Mouse (Mus musculus) yolk sac, embryonic 10.5 days (tissue): ENCODE measurements around the gene Taar9.
"Not testable (repeated sequence)": the region's sequence is repeated elsewhere in the genome, so short reads cannot be mapped to it uniquely, and the experiment has no call there.

Experiments used
- DNase-seq: peaks from one replicate; pipeline ENCODE4 v3.0.0-alpha.2; 2017; ENCODE audit warnings: low spot score

Taar9 gene

GRCm38 (mm10) chr10:24109434-24109833 is at the start of gene Taar9:
Gene Taar9 (minus strand): TSS chr10:24109534.
- not testable (repeated sequence) for DNase-seq

GRCm38 (mm10) chr10:24158470-24159254 is 49.3 kb upstream of the Taar9 start:
- peak; percentile 42 for DNase-seq

- DNase-seq: peak; percentile 61
Measured at GRCm38 (mm10) chr10:24150086-24150485, 40.8 kb upstream of the Taar9 start.

GRCm38 (mm10) chr10:24149135-24149781 is 39.9 kb upstream of the Taar9 start, which contains the start of gene Stx7:
Gene Stx7 (plus strand): TSS chr10:24149302.
- DNase-seq: peak; percentile 90

GRCm38 (mm10) chr10:24142735-24143134 is 33.4 kb upstream of the Taar9 start:
- DNase-seq: no peak

- DNase-seq: no peak
Measured at GRCm38 (mm10) chr10:24138623-24139261, 29.4 kb upstream of the Taar9 start.

- DNase-seq: peak; percentile 64
Measured at GRCm38 (mm10) chr10:24134071-24134645, 24.8 kb upstream of the Taar9 start.

- peak; percentile 29 for DNase-seq
Measured at GRCm38 (mm10) chr10:24133132-24133531, 23.8 kb upstream of the Taar9 start.

- DNase-seq: peak; percentile 83
Measured at GRCm38 (mm10) chr10:24132273-24132672, 22.9 kb upstream of the Taar9 start.

- DNase-seq: peak; percentile 62
Measured at GRCm38 (mm10) chr10:24131451-24132262, 22.3 kb upstream of the Taar9 start.

GRCm38 (mm10) chr10:24111116-24111778 is 1.9 kb upstream of the Taar9 start:
- peak; percentile 45 for DNase-seq

GRCm38 (mm10) chr10:24108236-24108635 is 1.1 kb downstream of the Taar9 start:
- peak; percentile 55 for DNase-seq

- DNase-seq: no peak
Measured at GRCm38 (mm10) chr10:24107747-24108146, 1.6 kb downstream of the Taar9 start.

- DNase-seq: not testable (repeated sequence)
Measured at GRCm38 (mm10) chr10:24103299-24103698, 6.0 kb downstream of the Taar9 start.

GRCm38 (mm10) chr10:24101812-24102211 is 7.5 kb downstream of the Taar9 start, which contains the start of gene Taar8c:
Gene Taar8c (minus strand): TSS chr10:24101912.
- DNase-seq: not testable (repeated sequence)

GRCm38 (mm10) chr10:24097010-24097409 is 12.3 kb downstream of the Taar9 start:
- not testable (repeated sequence) for DNase-seq

- no peak for DNase-seq
Measured at GRCm38 (mm10) chr10:24092194-24092593, 17.1 kb downstream of the Taar9 start, which contains the start of gene Taar8b. Gene Taar8b (minus strand): TSS chr10:24092294.

- DNase-seq: no peak
Measured at GRCm38 (mm10) chr10:24087168-24087567, 22.2 kb downstream of the Taar9 start.

- DNase-seq: peak; percentile 68
Measured at GRCm38 (mm10) chr10:24086555-24086954, 22.8 kb downstream of the Taar9 start.

- DNase-seq: no peak
Measured at GRCm38 (mm10) chr10:24085936-24086335, 23.4 kb downstream of the Taar9 start.

GRCm38 (mm10) chr10:24080166-24080565 is 29.2 kb downstream of the Taar9 start:
- DNase-seq: no peak
